Mouse (Mus musculus) right cerebral cortex, postnatal 36 days (tissue): ENCODE measurements at regions not wholly inside any gene's neighbourhood (a gene's known extent, or its start where the extent isn't known, plus 50 kb on each side); places are given as distances from the start of the nearest gene placed in this dataset.

ENCODE experiments used
- DNase-seq, 2 experiments: peaks; one replicate each; pipeline ENCODE4 v3.0.0; 2022; ENCODE audit warnings: low spot score in 2 of 2, mixed read lengths in 1 of 2

DNA sequence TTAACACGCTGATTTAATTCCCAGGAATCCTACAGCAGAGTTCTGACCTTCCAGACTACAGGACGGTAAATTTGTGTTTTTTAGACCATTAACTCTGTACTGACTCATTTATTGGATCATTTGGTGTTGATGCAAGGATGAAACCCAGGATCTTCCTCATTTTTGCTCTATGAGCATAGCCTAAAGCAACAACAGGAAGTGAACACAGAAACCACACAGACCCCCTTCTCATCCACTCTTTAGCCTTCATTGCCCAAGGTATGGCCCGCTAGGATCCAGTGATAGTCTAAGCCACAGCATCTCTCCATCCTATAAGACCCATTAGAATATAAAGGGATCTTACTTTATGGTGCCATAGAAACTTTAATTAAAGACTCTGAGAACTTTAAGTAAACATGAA lies 56.5 kb upstream of the Grin2b start:
- no peak for DNase-seq

DNA sequence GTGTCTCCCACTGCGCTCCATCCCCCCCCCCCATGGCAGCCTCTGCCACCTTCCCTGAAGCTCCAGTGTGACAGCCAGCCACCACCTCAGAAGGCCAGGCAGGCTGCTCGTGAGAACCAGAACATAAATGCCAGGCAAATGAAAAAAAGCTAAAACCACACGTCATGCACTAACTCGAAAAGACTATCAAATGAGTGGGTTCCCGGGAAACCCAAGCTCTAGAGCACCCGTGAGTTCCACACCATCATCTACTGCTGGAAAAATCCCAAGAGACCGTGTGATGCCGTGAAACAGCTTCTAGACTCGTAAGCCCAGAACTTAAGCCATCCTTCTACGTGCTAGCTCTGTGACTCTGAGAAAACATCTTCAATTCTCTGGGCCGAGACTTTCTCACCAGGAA lies 62.2 kb upstream of the Grin2b start:
- peak; percentile 30 to 50 for DNase-seq

DNA sequence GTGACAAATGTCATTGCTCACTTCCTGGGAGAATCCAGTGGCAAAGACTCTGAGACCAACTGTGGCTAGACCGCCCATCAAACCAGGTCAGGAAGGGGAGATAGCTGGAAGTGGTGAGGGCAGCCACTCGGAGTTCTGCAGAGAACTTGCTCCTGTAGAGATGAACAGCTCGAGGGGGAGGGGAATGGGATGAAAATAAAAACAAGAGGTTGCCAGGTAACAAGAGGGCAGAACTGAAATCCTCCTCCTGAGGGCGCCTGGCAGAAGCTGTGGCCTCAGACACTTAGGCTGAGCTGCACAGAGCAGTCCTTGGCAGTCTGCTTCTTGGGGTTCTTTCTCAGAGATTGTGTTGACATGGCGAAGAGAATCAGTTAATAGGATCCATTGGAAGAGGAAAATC lies 65.7 kb upstream of the Grin2b start:
- no peak for DNase-seq

DNA sequence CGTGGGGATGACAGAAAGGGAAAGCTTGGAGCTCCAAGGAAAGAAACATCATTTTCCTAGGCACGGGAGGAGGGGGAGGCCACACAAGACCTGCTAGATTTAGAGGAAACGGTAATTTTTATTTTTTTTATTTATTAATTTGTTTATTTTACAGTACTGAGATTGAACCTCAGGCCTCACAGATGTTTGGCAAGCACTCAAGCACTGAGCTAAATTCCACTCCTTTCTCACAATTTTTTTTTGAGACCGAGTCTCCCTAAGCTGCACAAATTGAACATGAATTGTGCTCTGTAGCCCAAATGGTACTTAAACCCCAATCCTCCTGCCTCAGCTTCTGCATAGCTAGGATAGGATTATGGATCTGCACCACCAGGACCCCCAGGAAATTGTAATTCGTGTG lies 66.1 kb upstream of the Grin2b start:
- no peak for DNase-seq

DNA sequence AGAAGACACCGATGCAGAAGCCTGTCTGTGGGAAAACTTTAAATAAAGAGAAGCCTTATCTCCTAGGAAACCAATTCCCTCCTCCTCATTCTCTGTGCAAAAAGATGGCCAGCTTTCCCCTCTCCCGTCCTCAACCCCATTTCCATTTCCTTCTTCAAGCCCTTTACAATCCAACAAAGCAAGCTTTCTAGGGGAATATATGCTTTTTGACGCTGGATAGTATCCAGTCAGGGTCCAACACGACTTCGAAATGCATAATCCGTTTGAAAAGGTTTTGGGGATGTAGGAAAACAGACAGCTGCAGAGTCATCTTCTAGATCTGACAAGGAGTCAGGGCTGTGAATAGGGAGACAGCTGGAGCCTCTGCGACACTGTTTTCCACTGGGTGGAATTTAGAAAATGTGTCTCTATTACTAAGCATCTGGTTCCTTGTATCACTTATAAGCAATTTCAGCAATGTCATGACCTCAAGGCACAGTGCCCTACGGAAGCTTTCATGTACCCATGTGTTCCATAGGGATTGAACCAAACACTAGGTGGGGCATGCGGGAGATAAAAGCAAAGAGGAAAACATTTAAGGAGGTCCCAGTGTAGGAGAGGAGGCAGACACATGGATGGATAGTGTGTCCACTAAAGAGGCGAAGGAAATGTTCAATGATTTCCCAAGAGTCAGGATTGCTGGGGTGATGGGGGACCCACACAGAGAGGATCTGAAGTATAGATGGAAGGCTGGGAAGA lies 68.4 kb upstream of the Grin2b start:
- DNase-seq, result peak; percentile 15 to 39

DNA sequence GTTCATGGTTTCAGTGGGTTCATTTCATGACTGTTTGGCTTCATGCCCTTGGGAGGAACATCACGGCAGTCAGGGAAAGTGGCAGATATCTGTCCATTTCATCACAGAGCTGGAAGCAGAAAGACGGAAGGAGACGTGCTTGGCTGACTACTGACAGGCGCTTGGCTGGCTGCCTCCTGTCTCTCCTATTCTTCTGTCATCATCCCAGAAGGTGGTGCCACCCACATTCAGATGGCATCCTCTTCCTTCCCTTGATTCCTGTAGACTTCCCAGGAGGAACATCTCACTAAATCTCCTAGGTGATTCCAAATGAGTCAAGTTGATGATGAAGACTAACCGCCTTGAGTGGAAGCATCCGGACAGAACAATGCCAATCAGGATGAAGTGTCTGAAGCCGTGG lies 71.6 kb upstream of the Grin2b start:
- DNase-seq, result peak in 1 of 2 experiments; percentile 23

DNA sequence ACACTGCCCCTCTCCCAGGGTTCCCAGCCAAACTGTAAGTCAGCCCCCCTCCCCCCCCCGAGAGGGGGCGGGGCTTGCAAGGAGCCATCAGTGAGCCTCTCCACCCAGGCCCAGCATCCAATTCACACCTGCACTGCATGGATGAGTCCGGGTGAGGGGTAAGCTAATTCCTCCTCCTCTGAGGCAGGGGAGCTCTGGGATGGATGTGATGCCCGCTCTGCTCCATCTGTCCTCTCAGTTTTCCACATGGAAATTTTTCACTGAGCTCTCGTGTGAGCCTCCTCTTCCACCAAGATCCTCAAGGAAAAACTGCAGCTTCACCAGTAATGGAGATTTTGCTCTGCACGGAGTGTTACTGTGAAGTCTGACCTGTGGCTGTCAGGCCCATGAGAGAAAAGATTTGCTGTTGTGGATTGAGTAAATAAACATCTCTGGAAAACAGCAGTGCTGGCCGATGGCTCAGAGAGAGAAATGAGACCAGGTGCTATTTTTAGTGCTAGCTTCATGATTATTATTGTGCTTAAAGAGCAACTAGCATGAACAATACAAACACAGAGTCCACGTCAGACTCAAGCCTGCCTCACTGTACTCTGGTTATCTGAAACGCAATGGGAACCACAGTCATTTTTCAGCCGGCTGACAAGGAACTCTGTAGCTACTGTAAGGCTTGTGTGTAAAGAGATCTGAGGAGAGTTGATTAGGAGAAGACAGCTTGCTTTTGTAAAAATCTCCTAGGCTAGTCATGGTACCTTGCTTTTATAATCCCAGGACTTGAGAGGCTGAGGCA lies 71.4 kb upstream of the Gm8994 start:
- DNase-seq, result no peak

DNA sequence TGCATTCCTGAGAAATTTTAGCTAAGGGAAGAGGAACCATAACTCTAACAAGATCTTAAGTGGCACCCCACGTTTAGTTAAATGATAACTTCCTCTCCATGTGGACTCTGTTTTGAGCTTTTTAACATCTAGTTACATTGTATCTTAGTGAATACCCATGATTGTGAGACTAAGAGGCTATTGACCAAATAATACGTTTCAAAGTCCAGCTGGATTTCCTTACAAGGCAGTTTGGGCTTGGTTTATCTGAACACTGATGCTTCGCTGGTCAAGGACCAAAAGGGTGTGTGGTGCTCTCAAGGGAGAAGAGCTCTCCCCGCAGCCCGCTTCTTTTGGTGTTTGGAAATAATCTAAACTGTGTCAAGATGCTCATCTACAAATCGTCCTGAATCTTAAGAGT lies 51.6 kb upstream of the Gm8994 start:
- no peak for DNase-seq

DNA sequence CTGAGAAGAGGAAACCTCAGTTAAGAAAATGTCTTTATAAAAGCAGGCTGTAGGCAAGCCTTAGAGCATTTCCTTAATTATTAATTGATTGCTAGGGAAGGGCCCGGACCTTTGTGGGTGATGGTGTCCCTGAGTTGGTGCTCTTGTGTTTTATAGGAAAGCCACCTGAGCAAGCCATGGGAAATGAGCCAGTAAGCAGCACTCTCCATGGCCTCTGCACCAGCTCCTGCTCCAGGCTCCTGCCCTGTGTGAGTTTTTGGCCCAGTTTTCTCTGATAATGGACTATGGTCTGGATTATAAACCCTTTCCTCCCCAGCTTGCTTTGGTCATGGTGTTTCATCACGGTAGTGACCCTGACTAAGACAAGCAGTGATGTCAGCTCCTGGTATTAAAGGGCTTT lies 50.6 kb upstream of the Gm8994 start:
- no peak for DNase-seq
